Mouse (Mus musculus) neutrophil, adult 5-6 weeks (primary cell): ENCODE results near the gene Gm3880. TPM values are rescaled to one million over a fixed set of nuclear protein-coding genes. Genes with fewer than 3 reads are reported as not detected.
"Not testable (repeated sequence)": the region's sequence is repeated elsewhere in the genome, so short reads cannot be mapped to it uniquely, and the experiment has no call there.

Experiments
- ATAC-seq: fragments of 151-379, 151-347 bp; 2 replicates; pipeline ENCODE4 v1.8.0; 2017; ENCODE audit warnings: mild to moderate bottlenecking, moderate TSS enrichment; ENCODE audit not compliant: insufficient number of reproducible peaks, poor library complexity, low FRiP score, severe bottlenecking; ENCODE audit errors: extremely low read depth
- total RNA-seq: library from RNA; stranded (forward); fragments of 200-1000 nt; gene quantifications from 2 replicates; pipeline ENCODE4 v1.2.3, GENCODE M21; 2017

Gm3880 gene
- total RNA-seq, result not detected in 2 replicates

GRCm38 (mm10) chrX:102686872-102687271, at the start of gene Gm3880:
TSS of gene Gm3880 (minus strand) at chrX:102686972.
- not testable (repeated sequence) for ATAC-seq

GRCm38 (mm10) chrX:102724226-102724625, 37.5 kb upstream of the Gm3880 start:
- not testable (repeated sequence) for ATAC-seq

GRCm38 (mm10) chrX:102707535-102707934, 20.8 kb upstream of the Gm3880 start, which contains the start of the genes Gm9112 and Dmrtc1b:
TSS of gene Gm9112 (minus strand) at chrX:102707635.
TSS of gene Dmrtc1b (plus strand) at chrX:102707865.
- ATAC-seq, result not testable (repeated sequence)

- ATAC-seq, result not testable (repeated sequence)
Measured at GRCm38 (mm10) chrX:102700636-102701035, 13.9 kb upstream of the Gm3880 start.

- not testable (repeated sequence) for ATAC-seq
Measured at GRCm38 (mm10) chrX:102689252-102689651, 2.5 kb upstream of the Gm3880 start.

- not testable (repeated sequence) for ATAC-seq
Measured at GRCm38 (mm10) chrX:102684706-102685105, 2.1 kb downstream of the Gm3880 start.

GRCm38 (mm10) chrX:102666641-102667040, 20.1 kb downstream of the Gm3880 start:
- ATAC-seq, result no peak

- no peak for ATAC-seq
Measured at GRCm38 (mm10) chrX:102660712-102661111, 26.1 kb downstream of the Gm3880 start.

- ATAC-seq, result no peak
Measured at GRCm38 (mm10) chrX:102645691-102646090, 41.1 kb downstream of the Gm3880 start.

- no peak for ATAC-seq
Measured at GRCm38 (mm10) chrX:102645146-102645545, 41.6 kb downstream of the Gm3880 start.

GRCm38 (mm10) chrX:102644573-102644951, 42.2 kb downstream of the Gm3880 start:
- peak; percentile 36; the same call in 1 of the 2 replicates for ATAC-seq

GRCm38 (mm10) chrX:102643823-102644572, 42.8 kb downstream of the Gm3880 start, which contains the start of gene Phka1:
TSS of gene Phka1 (minus strand) at chrX:102644246.
- ATAC-seq, result peak; percentile 79

Other genes starting within 250 kb of the Gm3880 start
- gene Hdac8, start 181.6 kb downstream of the Gm3880 start, total RNA-seq, result 9.5 and 11.7 TPM in 2 replicates
- gene Phka1, start 42.7 kb downstream of the Gm3880 start, total RNA-seq, result 12.3 and 13.2 TPM in 2 replicates
- not detected in 2 replicates for gene Gm9112, start 20.7 kb upstream of the Gm3880 start, total RNA-seq
- not detected in 2 replicates for gene Dmrtc1b, start 20.9 kb upstream of the Gm3880 start, total RNA-seq
- gene Dmrtc1c1, start 116.0 kb upstream of the Gm3880 start, total RNA-seq, result not detected in 2 replicates
- gene Dmrtc1c2, start 167.6 kb upstream of the Gm3880 start, total RNA-seq, result not detected in 2 replicates
- not detected in 2 replicates for gene 1700031F05Rik, start 181.0 kb upstream of the Gm3880 start, total RNA-seq
- gene Dmrtc1a, start 221.7 kb upstream of the Gm3880 start, total RNA-seq, result not detected in 2 replicates
- gene 1700011M02Rik, start 221.9 kb upstream of the Gm3880 start, total RNA-seq, result not detected in 2 replicates
- gene 1700018G05Rik, start 241.4 kb upstream of the Gm3880 start, total RNA-seq, result not detected in 2 replicates